Mouse (Mus musculus) lung, adult 2 months (tissue): ENCODE results near the gene Sipa1l3. TPM values are rescaled to one million over a fixed set of nuclear protein-coding genes. Genes with fewer than 3 reads are reported as not detected.

Experiments used
- DNase-seq: peaks from one replicate; pipeline ENCODE4 v3.0.0; 2022
- H3K4me1 ChIP-seq: fragments of 200-500 bp; 2 replicates; pipeline ENCODE4 v1.6.1; 2011; ENCODE audit warnings: low read length; ENCODE audit not compliant: control insufficient read depth, insufficient read depth
- H3K4me3 ChIP-seq: fragments of 200-500 bp; replicated peaks from 2 replicates; pipeline ENCODE3; 2011; ENCODE audit warnings: low read depth, mild to moderate bottlenecking, control low read depth, low read length; ENCODE audit errors: extremely low read depth
- CTCF ChIP-seq: fragments of 200-500 bp; IDR thresholded peaks from 2 replicates; pipeline ENCODE4 v1.5.1; 2011; ENCODE audit warnings: mild to moderate bottlenecking, low read length, control low read depth; ENCODE audit not compliant: insufficient read depth
- POLR2A ChIP-seq: fragments of 200-500 bp; IDR thresholded peaks from 2 replicates; pipeline ENCODE4 v1.6.1; 2011; ENCODE audit warnings: low read depth, mild to moderate bottlenecking, control low read depth, low read length, borderline replicate concordance; ENCODE audit errors: extremely low read depth
- WGBS: fragments of 180-500 bp; shearing (Covaris S2); methylation state at CpG from one replicate; pipeline ENCODE4 v1.1.7; 2018; 5-methylcytosine and 5-hydroxymethylcytosine counted together
- polyA plus RNA-seq: library from polyadenylated mRNA; depleted of rRNA; stranded (reverse); fragments of >200 nt; gene quantifications from 2 replicates; pipeline ENCODE4 v1.2.3, GENCODE M21; 2012

Gene Sipa1l3
- polyA plus RNA-seq, 1 experiment: 125 TPM

GRCm38 (mm10) chr7:29462820-29463219, 55.6 kb downstream of the Sipa1l3 start:
- Histone ChIP-seq H3K4me1 (peaks cover 25% of the 10 kb centered on the region), H3K4me3 (no peak overlapping the region)
- no peak for TF ChIP-seq POLR2A
- TF ChIP-seq CTCF: no peak
- WGBS: 91% methylated on average over 3 of the region's 3 CpGs
- DNase-seq: no peak

- WGBS: 43% methylated on average over 5 of the region's 5 CpGs
Observed at GRCm38 (mm10) chr7:29462178-29462577, 56.3 kb downstream of the Sipa1l3 start.

GRCm38 (mm10) chr7:29461557-29461956, 56.9 kb downstream of the Sipa1l3 start:
- TF ChIP-seq POLR2A (no peak), CTCF (no peak)
- WGBS: 34% methylated on average over 10 of the region's 10 CpGs
- DNase-seq: peak; percentile 60
- no peak overlapping the region for H3K4me3 ChIP-seq
- peaks cover 28% of the 10 kb centered on the region for H3K4me1 ChIP-seq

More at GRCm38 (mm10) chr7:29462178-29462577, 56.3 kb downstream of the Sipa1l3 start:
- Histone ChIP-seq H3K4me1 (peaks cover 28% of the 10 kb centered on the region), H3K4me3 (no peak overlapping the region)
- DNase-seq: no peak
- no peak for TF ChIP-seq POLR2A

- DNase-seq: no peak
- Histone ChIP-seq H3K4me3 (no peak overlapping the region), H3K4me1 (peaks cover 28% of the 10 kb centered on the region)
- no peak for TF ChIP-seq POLR2A
- no peak for TF ChIP-seq CTCF
- 74% methylated on average over 14 of the region's 14 CpGs for WGBS
Observed at GRCm38 (mm10) chr7:29458889-29459740, 59.3 kb downstream of the Sipa1l3 start.

DNA sequence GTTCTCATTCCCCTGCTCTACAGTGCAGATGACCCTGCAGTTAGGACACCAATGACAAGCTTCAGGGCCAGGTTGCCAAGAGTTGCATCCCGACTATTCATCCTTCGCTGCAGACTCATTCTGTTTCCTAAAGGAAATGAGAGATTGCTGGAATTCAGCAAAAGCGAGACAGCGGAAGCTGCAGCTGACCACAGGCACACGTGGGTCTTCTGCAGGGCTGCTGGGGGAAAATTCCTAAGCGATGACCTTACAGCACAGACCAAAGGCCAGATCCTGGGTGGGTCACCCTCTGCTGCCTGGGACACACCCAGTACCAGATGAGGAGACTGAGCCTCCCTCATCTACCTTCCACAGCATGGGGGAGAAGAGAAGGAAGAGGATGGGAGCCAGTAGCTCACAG, 60.7 kb downstream of the Sipa1l3 start:
- 37% methylated on average over 6 of the region's 6 CpGs for WGBS
- DNase-seq: no peak
- TF ChIP-seq POLR2A: no peak
- no peak for TF ChIP-seq CTCF
- peaks cover 33% of the 10 kb centered on the region for H3K4me1 ChIP-seq
- no peak overlapping the region for H3K4me3 ChIP-seq

- Histone ChIP-seq H3K4me3 (no peak overlapping the region), H3K4me1 (peaks cover 34% of the 10 kb centered on the region)
- no peak for DNase-seq
- WGBS: 85% methylated on average over 9 of the region's 9 CpGs
- no peak for TF ChIP-seq POLR2A
- no peak for TF ChIP-seq CTCF
Observed at GRCm38 (mm10) chr7:29456716-29457115, 61.7 kb downstream of the Sipa1l3 start.

- Histone ChIP-seq H3K4me1 (peaks cover 28% of the 10 kb centered on the region), H3K4me3 (no peak overlapping the region)
- WGBS: 67% methylated on average over 6 of the region's 6 CpGs
- TF ChIP-seq POLR2A (no peak), CTCF (no peak)
- DNase-seq: no peak
Observed at GRCm38 (mm10) chr7:29455591-29455990, 62.9 kb downstream of the Sipa1l3 start.

DNA sequence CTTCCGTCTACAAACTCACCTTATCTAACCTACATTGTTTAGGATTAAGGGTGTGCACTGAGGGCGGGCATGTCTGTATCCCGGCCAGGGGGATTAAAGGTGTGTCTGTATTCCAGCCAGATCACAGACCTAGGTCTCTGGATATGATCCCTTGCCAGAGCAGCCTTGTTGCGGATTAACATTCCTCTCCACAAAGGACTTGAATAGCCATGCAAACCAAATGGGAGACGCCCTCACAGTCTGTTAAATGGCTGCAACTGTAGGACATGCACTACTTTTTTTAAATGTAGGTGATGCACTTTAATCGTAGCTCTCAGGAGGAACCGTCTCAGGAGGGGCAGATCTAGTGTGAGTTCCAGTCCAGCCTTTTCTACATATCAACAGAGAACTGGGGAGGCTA, 63.5 kb downstream of the Sipa1l3 start:
- 78% methylated on average over 7 of the region's 7 CpGs for WGBS
- DNase-seq: no peak
- Histone ChIP-seq H3K4me3 (no peak overlapping the region), H3K4me1 (peaks cover 28% of the 10 kb centered on the region)
- TF ChIP-seq POLR2A (no peak), CTCF (no peak)

- Histone ChIP-seq H3K4me3 (peak overlapping the region; percentile 27), H3K4me1 (peaks cover 26% of the 10 kb centered on the region)
- TF ChIP-seq POLR2A: no peak
- TF ChIP-seq CTCF: no peak
- DNase-seq: peak; percentile 63
- 18% methylated on average over 18 of the region's 18 CpGs for WGBS
Observed at GRCm38 (mm10) chr7:29452991-29453741, 65.3 kb downstream of the Sipa1l3 start.

- no peak for DNase-seq
- no peak overlapping the region for H3K4me3 ChIP-seq
- 67% methylated on average over 6 of the region's 6 CpGs for WGBS
- peaks cover 22% of the 10 kb centered on the region for H3K4me1 ChIP-seq
- TF ChIP-seq POLR2A (no peak), CTCF (no peak)
Observed at GRCm38 (mm10) chr7:29452381-29452780, 66.1 kb downstream of the Sipa1l3 start.
